Mouse (Mus musculus) adrenal gland, postnatal 25 days (tissue): ENCODE results near the gene St13. TPM values are rescaled to one million over a fixed set of nuclear protein-coding genes. Genes with fewer than 3 reads are reported as not detected.

ENCODE experiments used
- DNase-seq: peaks from one replicate; pipeline ENCODE4 v3.0.0; 2021; ENCODE audit warnings: mixed read lengths
- long read RNA-seq: library from polyadenylated mRNA; stranded (forward); transcript quantifications from one replicate; pipeline ENCODE4 v2.0.0, GENCODE M21; 2021
- total RNA-seq: library from RNA; stranded (reverse); gene quantifications from 2 replicates; pipeline ENCODE4 v1.2.3, GENCODE M21; 2021

The St13 gene
- total RNA-seq, result 230 and 325 TPM in 2 replicates
- long read RNA-seq, full-length matches to known transcripts, result 282 of 352 reads
- long read RNA-seq, partial matches to known transcripts, result 52 of 352 reads
- long read RNA-seq, other reads (novel, unspliced or antisense), result 18 of 352 reads

DNA sequence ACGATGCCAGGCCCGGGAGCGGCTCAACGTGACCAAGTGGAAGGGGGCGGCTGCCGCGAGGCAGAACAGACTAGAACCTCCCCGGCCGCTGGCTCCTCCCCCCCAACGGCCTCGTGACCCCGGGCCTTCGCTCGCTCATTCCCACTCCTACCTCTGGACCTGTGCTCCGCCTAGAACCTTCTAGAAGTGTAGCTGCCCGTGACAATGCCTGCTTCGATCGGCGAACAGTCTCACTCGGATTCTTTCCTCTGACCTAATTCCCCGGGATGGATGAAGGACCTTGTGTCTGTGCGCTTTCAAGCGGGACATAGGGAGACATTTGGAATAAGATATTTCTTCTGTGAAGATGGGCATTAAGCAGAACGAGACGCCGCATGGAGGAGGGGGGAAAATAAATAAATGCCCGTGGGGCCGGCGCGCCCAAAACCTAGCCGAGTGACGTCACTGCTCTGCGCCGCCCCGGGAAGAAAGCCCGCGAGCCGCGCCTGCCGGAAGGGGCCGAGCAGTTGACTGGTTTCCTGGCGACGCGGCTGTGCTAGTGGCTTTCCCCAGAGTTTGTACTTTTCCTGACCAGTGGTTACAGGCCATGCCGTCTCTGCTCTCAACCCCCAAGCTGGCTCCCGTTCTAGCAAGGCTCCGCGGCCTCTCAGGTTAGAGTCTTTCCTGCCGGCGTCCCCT, at the start of gene St13, which contains the start of gene Xpnpep3:
St13 (minus strand) TSS at position 440 of the 678 bp plus-strand sequence.
Xpnpep3 (plus strand) TSS at position 501 of the 678 bp plus-strand sequence.
- peak; percentile 99 for DNase-seq

DNA sequence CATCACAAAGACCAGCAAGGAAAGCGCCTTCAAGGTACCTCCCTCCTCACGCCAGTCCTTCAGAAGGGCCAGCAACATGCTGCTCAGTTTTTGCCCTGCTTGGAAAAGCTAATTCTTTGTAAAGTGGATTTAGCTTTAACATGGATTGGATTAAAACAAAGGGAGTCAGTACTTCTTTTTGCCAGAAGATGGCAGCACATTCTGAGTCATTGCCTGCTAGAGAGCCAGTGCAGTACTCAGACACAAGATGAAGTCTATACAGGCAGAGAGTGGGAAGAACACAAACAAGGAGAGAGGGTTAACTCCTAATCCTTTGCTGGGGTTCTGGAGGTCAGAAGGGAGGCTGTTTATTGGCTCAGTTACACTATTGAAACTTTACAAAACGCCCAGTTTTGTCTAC, 48.6 kb upstream of the St13 start:
- DNase-seq, result no peak

DNA sequence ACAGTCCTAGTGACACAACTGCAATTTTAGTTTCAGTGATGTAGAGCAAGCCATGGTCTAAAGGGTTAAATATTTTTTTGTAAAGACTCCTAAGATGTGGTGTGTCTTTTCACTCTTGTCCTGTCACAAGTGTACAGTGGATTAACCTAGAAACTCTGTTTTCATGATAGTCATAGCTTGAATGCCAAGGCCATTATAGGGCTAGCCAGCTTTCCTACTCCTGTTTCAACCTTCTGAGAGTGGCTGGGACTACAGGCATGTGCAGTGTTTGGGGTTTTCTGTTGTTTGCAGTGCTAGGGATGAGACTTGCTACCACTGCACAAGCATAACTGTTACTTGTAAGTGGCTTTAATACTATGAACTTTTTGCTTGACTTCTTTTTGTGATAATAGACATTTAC, 39.4 kb upstream of the St13 start:
- no peak for DNase-seq

DNA sequence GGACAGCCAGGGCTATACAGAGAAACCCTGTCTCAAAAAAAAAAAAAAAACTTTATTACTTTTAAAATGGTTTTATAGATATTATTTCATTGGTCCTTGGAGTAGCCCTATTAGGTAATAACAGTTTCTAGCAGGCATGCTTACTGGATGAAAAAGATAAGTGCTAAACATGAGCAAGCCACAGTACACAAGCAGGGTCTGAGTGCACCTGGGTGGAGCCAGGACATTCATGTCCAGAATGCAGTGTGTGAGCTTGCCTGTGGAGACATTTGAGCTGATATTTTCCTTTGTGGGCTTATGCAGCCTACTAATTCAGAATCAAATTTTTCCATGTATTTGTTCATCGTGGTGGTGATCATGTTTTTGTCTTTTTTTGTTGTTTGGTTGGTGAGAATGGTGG, 38.5 kb upstream of the St13 start:
- DNase-seq, result no peak

DNA sequence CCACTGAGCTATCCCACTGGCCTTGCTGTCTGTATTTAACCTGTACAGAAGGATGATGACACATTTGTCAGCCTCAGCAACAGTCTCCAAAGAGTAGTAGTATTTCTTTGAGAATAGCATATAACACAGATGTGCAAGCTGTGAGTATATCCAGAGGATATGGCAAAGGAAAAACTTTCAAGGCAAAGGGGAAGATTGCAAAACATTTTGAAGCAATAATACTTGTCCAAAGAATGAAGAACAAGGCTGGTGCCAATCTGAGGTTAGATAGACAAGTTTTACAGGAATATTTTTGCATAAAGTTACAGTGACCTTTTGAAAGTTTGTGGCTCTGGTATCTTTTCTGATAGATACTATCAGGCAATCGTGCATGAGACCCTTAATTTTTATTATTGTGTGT, 31.3 kb upstream of the St13 start:
- no peak for DNase-seq

DNA sequence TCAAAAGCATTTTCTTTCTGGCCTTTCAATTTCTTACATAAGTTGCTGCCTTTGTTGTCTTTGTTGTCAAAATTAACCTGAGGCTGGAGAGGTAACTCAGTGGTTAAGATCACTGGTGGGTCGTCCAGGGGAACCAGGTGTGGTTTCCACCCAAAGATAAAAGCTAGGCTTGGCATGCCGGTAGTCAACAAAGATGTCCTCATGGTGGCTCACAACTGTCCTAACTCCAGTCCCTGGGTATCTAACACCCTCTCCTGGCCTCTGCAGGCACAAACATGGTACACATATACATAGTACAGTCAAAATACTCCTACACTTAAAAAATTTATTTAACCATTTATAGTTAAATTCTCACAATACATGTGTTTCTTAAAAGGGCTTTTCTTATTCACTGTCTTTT, 28.1 kb upstream of the St13 start:
- no peak for DNase-seq

DNA sequence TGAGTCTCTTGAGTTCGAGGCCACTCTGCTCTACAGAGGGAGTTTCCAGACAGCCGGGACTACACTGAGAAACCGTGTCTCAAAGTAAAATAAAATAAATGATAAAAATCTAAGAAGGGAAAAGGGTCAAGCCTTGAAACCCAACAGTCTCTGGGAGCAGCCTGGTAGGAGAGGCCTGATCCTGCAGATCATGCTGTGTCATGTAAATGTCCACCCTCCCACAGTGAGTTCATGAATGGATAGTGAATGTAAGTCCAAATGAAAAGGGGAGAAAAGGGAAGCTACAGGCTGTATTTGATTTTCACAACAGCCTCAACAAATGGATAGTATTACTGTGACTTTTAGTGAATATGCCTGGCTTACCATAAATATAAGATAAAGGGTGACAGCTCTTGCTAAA, 25.4 kb upstream of the St13 start:
- no peak for DNase-seq

DNA sequence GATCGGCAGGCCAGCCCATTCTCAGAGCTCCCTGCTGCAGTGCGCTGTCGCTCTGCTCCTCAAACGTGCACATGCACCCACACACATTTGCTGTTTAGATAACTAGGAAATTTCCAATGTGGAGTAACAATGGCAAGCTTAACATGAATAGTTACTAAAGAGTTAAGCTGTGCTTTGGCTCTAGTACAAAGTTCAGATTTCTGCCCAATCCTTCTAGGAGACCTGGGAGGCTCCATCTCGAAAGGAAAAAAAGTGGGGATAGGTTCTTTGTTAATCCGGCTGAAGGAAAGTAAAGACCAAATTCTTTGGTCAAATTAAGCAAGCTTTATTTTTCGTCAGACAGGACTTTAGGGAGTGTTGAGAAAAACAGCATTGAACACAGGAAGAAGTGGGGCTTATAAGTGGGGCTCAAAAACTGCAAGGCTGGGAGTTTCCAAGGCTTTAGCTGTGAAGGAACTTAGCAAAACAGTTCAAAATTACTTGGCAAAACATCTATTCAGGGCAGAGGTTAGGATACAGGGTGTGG, 22.3 kb upstream of the St13 start:
- no peak for DNase-seq

DNA sequence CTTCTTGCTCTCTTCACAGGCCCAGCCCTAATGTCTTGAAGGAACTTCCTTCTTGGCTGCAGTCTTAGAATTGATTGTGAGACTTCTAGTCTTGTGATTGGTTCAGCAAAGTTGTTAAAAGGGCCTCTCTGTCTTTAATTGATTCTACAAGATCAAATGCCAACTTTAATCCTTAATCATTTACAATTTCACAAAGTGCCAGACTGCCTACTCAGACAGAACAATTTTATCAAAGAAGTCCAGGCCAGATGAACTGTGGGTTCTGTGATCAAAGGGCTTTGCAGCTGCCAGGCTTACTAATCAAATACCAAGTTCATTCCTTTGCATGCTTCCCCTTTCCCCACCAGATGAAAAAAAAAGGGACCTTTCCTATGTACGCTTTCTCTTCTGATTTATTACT, 21.6 kb upstream of the St13 start:
- no peak for DNase-seq

DNA sequence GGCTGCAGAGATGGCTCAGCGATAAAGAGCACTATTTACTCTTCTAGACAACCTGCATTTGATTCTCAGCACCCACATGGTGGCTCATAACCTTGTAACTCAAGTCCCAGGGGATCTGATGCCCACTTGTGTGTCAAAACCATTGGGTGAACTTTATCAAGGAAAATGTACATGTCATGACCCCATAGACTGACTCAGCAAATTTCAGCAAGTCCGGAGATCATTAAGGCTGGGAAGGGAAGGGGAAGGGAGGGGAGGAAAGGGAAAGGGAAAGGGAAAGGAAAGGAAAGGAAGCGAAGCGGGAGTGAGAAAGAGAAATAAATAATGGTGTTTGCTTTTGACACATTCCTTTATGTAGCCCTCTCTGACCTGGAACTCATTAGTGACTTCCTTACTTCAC, 18.2 kb upstream of the St13 start:
- no peak for DNase-seq

DNA sequence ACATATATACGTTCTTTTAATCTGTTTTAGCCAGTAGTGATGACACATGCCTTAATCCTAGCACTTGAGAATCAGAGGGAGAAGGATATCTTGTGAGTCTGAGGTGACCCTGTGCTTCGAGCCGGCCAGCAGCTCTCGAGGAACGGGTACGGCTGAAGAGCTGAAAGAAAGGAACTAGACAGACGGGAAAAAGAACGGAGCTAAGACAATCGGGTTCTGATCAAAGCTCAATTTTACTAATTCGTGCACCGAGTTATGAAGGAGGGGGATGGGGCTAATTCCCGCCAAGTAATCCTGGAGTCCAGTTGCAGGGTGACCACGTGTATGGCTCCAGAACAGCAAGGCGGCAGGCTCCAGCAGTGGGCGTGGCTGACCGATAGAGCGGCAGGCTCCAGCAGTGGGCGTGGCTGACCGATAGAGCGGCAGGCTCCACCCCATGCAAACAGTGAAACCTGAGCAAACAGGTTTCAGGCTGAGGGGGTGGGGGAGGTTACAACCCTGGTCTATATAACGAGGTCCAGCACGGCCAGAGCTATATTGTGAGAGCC, 17.0 kb upstream of the St13 start:
- peak; percentile 67 for DNase-seq

DNA sequence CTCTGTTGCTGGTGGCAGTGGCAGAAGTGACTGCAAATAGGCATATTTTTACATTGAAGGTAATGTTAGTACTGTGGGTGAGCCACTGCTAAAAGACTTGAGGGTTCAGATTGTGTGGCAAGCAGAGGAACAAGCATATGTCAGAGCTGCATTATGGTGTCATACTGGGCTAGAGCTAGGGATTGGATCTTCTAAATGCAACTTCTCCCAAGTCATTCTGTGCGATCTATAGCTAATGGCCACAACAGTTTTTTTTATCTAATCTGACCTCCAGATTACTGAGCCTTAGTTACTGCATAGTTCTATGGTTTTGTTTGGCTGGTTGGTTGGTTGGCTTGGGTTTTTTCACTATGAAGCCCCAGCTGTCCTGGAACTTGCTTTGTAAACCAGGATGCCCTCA, 8.3 kb upstream of the St13 start, which contains the start of gene Dnajb7:
Dnajb7 (minus strand) TSS at position 101 of the 400 bp plus-strand sequence.
- no peak for DNase-seq

DNA sequence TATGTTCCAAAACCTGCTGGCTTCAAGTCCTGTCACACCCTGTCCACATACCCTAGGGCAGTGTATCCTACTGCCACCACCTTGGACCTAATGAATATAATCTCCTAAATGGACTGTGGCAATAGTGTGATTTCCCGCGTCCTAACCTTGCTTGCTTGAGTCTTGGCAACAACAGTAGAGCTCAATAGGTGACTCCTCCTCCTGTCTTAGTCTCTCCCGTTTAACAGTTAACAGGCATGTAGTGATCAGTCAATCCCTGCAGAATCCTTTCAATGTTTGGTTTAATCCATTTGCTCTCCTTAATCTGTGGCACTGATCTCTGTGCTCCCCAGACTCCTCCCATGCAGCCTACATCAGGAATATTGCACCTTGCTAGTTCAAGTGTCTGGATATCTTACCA, 5.1 kb upstream of the St13 start:
- no peak for DNase-seq

DNA sequence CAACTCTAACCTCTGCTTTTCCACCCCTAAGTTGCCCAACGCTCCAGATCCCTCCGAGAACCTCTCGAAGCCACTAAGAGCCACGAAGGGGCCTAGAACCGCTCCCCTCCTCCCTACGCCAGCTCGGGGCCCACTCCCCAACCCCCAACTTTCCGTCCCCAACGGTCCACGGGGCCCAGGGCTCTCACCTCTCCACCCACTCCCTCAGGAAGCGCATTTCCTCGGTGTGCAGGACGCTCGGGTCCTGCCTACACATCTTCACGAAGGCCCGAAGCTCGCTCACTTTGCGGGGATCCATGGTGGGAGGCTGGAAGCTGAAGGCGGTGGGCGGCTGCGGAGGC, 610 bp downstream of the St13 start:
- DNase-seq, result no peak

DNA sequence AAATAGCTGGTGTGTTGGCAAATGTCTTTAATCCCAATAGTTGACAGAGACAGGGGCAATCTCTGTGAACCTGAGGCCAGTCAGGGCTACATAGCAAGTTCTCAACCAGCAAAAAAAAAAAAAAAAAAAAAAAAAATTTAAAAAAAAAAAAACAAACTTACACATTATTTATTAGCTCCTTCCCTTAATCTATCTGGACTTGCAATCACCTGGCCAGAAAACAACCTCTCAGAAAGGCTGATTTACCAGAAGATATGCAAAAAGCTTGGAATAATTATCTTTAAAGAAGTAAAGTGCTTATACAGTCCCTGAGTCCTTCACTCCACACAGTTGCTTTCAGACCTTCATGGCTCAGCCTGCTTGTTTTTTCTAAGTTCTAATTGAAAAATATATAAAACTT, 1.7 kb downstream of the St13 start:
- DNase-seq, result no peak

DNA sequence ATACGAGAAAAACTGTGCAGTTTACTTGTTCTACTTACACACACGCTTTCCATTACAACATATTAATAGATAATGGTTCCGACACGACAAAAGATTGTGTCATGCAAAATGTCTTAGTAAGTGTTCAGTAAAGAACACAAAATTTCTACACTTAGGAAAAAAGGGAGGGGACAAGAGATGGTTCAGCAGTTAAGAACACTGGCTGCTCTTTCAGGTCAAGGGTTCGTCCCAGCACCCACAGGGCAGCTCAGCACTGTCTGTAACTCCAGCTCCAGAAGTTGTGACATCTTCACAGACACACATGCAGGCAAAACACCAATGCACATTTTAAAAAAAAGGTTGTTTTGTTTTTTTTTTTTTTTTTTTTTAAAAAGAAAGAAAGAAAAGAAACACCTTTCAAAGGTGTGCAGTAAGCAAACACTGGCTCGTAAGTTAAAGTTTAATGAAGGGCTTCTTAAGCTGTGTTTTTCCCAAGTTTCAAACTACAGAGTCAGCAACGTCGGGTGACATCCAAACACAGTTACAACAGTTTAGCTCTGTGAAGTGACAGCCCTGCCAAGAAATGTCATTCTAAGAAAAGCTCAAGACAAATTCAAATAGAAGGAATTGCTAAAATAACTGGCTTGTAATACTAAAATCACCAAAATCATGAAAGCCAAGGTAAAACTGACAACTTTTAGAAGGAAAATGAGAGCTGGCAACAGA, 5.5 kb downstream of the St13 start:
- no peak for DNase-seq

DNA sequence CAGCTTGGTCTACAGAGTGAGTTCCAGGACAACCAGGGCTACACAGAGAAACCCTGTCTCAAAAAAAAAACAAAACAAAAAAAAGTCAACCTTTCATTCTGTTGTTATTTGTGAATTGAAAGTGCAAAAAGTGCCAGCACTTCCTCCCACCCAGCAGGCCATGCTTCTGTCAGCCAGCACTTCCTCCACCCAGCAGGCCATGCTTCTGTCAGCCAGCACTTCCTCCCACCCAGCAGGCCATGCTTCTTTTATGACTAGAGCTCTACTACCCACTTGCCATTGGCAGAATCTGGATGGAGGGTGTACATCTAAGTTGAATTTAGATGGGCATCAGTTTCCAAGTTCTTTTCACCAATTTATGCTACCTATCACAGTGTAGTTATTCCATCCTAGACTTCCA, 6.9 kb downstream of the St13 start:
- DNase-seq, result peak; percentile 10

DNA sequence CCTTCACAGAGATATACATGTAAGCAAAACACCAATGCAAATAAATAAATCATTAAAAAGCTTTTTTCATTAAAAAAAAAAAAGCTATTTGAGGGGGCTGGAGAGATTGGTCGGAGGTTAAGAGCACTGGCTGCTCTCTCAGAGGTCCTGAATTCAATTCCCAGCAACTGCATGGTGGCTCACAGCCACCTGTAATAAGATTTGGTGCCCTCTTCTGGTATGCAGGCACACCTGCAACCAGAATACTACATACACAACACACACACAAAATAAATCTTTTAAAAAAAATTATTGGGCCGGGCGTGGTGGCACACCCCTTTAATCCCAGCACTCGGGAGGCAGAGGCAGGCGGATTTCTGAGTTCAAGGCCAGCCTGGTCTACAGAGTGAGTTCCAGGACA, 13.6 kb downstream of the St13 start:
- DNase-seq, result no peak

DNA sequence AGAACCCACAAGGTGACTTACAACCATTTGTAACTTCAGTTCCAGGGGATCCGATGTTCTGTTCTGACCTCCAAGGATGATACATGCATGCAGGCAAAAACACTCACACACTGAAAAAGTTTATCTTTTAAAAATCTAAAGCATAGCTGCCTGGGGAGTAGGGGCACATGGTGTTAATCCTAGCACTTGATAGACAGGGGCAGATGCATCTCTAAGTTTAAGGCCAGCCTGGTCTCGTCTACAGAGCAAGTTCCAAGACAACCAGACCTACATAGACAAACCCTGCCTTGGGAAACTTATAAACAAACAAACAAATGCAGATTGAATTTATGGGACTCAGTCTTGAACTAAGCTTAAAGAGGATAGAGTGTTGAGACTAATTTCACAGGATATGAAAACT, 21.0 kb downstream of the St13 start:
- DNase-seq, result no peak

DNA sequence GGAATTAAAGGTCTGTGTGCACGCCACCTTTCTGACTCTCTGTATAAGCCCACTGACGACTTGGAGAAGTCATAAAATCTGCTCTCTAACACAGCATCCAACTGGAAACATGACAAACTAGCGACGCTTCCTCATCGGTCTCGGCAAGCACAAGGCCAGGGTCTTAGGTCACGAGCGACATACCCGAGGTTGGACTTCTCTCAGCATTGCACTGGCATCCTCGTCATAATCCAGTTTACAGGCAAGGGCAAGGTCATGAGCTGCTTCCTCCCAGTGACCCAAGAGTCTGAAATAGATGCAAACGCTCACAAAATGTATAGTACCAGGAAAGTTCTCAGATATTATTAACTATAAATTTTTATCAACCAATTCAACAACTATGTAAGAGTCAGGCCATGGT, 25.3 kb downstream of the St13 start:
- no peak for DNase-seq

DNA sequence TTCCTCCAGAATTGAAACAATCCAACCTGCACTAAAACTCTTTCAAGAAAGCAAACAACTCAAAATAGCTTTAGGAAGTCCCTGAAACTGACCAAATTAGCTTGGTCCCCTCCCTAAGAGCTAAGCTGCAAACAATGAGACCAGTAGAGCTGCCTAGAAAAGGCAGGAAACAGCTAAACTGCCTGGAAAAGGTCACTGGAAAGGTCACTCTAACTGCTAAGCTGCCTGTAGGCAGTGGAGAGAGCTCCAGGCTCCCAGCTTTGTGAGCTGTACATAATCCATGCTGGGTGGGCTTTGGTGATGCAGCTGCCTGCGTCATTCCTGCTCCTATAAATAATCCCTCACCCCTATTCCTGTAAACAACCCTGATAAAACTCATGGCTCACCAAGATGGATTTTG, 29.5 kb downstream of the St13 start:
- DNase-seq, result no peak

DNA sequence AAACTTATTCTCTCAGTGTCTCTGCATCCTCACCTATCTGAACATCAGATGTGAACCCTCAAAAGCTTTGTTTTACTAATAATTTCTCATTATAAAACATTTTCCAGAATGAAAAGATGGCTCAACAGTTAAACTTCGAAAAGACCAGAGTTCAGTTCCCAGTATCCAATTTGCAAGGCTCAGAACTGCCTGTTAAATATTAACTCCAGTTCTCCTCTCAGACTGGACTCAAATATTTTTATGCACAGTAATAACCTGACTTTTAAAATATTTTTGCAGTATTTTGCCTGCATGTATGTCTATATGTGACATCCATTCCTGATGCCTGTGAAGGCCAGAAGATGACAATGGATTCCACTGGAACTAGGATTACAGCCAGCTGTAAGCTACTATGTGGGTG, 31.3 kb downstream of the St13 start:
- no peak for DNase-seq

DNA sequence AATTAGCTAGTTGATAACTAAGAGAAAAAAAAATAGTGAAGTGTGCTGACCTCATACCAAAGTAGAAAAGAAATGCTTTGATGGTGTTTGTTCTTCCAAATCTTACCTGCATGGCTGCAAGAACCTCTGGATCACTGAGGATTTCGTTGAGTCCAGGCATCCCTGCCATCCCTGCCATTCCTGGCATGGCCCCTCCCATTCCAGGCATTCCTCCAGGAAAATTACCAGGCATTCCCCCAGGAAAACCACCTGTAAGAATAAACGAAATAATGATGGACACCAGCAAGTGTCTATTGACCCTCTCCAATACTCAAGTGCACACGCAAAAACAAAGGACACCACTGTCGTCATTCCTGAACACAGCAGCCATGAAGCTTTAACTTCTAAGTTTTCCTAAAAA, 33.6 kb downstream of the St13 start:
- no peak for DNase-seq
